Mouse (Mus musculus) lung, postnatal 0 days (tissue): ENCODE data around the gene Snapc2.

Experiments used
- CTCF ChIP-seq: IDR thresholded peaks from 2 replicates; pipeline ENCODE4 v1.5.1; 2016; ENCODE audit warnings: antibody characterized with exemption, mild to moderate bottlenecking
- EP300 ChIP-seq: IDR thresholded peaks from 2 replicates; pipeline ENCODE4 v1.6.1; 2016; ENCODE audit warnings: antibody characterized with exemption, mild to moderate bottlenecking, control low read depth

- TF ChIP-seq EP300, result no peak
- TF ChIP-seq CTCF, result no peak
These were observed 3.7 kb upstream of the Snapc2 start for GRCm38 (mm10) chr8:4249213-4249612.
